Mouse (Mus musculus) small intestine, adult 2 months (tissue): Measurements from ENCODE around the gene Rreb1. TPM values are rescaled to one million over a fixed set of nuclear protein-coding genes. Genes with fewer than 3 reads are reported as not detected.

Experiments
- H3K27ac ChIP-seq: fragments of 200-500 bp; 2 replicates; pipeline ENCODE4 v1.5.1; 2012; ENCODE audit warnings: low read depth, low read length, control low read depth, inconsistent platforms; ENCODE audit not compliant: insufficient read depth
- H3K27me3 ChIP-seq: fragments of 200-500 bp; 2 replicates; pipeline ENCODE4 v1.6.1; 2012; ENCODE audit warnings: mild to moderate bottlenecking, moderate library complexity, low read length, inconsistent platforms; ENCODE audit not compliant: control insufficient read depth, insufficient read depth
- H3K36me3 ChIP-seq: fragments of 200-500 bp; 2 replicates; pipeline ENCODE4 v1.6.1; 2012; ENCODE audit warnings: mild to moderate bottlenecking, low read length, control low read depth, inconsistent platforms; ENCODE audit not compliant: control insufficient read depth, insufficient read depth
- H3K4me1 ChIP-seq: fragments of 200-500 bp; 2 replicates; pipeline ENCODE4 v1.6.1; 2012; ENCODE audit warnings: low read length, inconsistent platforms, mixed read lengths; ENCODE audit not compliant: control insufficient read depth, insufficient read depth, insufficient read length
- H3K4me3 ChIP-seq: fragments of 200-500 bp; 2 replicates; pipeline ENCODE4 v1.5.1; 2012; ENCODE audit warnings: low read depth, mild to moderate bottlenecking, control low read depth, inconsistent platforms, low read length, moderate library complexity
- CTCF ChIP-seq: fragments of 200-500 bp; IDR thresholded peaks from 2 replicates; pipeline ENCODE4 v1.5.1; 2012; ENCODE audit warnings: low read depth, mild to moderate bottlenecking, control low read depth, inconsistent platforms, low read length, moderate library complexity, mixed read lengths; ENCODE audit not compliant: insufficient replicate concordance, insufficient read length; ENCODE audit errors: extremely low read depth
- POLR2A ChIP-seq: fragments of 200-500 bp; IDR thresholded peaks from 2 replicates; pipeline ENCODE4 v1.6.1; 2012; ENCODE audit warnings: low read depth, mild to moderate bottlenecking, control low read depth, inconsistent platforms, low read length, moderate library complexity
- WGBS: fragments of 180-500 bp; shearing (Covaris S2); methylation state at CpG from one replicate; pipeline ENCODE4 v1.1.7; 2018; 5-methylcytosine and 5-hydroxymethylcytosine counted together
- polyA plus RNA-seq: library from polyadenylated mRNA; depleted of rRNA; stranded (reverse); fragments of >200 nt; gene quantifications from 2 replicates; pipeline ENCODE4 v1.2.3, GENCODE M21; 2012; rRNA removed

Rreb1 gene
- 16.7 and 28.2 TPM in 2 replicates for polyA plus RNA-seq

DNA sequence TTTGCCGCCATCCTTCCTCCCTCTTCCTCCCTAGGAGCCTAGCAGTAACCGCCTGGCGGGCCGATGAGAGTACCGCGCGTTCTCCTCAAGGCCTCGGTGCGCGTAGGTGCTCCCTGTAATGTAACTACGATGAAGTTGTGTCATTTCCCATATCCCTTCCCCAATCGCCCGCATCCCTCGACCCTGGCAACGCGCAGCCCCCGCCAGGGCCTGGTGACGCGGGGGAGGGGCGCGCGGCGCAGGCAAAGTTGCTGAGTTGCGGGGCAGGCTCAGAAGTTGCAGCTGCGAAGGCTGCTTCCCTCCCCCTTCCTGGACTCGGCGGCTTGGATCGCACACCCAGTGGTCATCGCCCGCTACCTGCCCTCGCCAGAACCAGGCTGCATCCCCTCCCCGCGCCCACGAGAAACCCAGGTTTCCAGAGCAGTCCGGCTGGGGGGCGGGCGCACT is at the start of gene Rreb1:
Rreb1 (plus strand) TSS at position 254 of the 447 bp plus-strand sequence.
- Histone ChIP-seq H3K36me3 (no peaks in the 10 kb centered on the region), H3K27me3 (no peaks in the 10 kb centered on the region), H3K27ac (peak within 1 kb of the TSS; percentile 30), H3K4me1 (peaks cover 15% of the 10 kb centered on the region), H3K4me3 (peak within 1 kb of the TSS; percentile 68)
- WGBS = under 1% methylated on average over 35 of the region's 37 CpGs
- no peak; the same call in 1 of the 2 replicates for TF ChIP-seq POLR2A
- TF ChIP-seq CTCF = no peak

DNA sequence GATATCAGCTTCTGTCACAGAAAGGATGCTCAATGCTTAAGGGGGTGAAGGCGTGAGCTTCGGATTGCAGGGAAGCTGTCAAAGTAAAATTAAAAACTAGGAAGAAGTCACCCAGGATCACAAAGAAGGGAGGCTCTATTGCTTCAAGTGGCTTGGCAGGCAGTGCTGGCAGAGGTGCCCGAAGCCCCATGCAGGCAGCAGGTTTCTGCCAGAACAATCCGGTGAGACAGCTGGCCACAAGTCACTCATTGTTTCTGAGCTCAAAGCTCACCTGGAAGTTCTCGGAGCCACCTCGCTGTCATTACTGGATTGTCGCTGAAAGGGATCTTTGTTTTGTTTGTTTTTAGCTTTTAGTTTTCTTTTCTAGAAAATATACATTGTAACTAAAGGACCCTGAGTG is 49.6 kb upstream of the Rreb1 start:
- Histone ChIP-seq H3K4me1 (peaks cover 4% of the 10 kb centered on the region; the same call in 1 of the 2 replicates), H3K36me3 (no peaks in the 10 kb centered on the region), H3K27me3 (no peaks in the 10 kb centered on the region), H3K4me3 (no peak overlapping the region), H3K27ac (0 out of 2 replicates have a peak overlapping the region, but pooled peaks have one; percentile 14)
- 24% methylated on average over 7 of the region's 7 CpGs for WGBS
- TF ChIP-seq POLR2A (no peak), CTCF (no peak)

DNA sequence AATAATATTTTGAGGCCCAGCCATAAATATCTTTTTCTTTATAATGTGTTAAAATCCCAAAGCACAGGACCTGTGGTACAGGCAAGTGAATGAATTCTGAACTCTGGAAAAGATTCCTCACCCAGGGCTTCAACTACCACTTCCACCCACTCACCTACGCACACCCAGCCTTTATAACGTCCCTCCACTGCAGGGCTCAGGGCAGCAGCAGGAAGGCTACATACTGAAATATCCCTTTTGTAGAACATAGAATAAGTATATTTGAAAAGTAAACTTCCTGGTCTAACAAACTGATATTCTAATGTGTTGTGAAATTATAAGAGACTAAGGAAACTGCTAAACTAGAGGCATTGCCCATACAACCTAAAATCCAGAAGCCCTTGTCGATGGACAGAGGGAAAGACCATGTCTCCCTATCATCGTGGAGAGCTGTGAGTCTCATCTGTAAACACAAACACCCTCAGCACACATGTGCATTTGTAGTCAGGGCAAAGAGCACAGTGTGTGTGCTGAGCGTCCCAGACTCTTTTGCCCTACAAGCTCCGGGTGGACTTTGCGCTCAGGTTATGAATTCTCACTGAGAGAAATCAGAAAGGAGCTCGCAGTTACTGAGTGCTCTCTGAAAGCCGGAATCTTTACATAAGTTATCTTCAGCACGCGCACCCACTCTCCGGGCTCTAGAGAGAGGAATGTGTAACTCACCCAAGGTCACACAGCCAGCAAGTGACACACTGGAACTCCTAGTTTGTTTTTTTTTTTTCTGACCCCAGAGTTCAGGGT is 46.1 kb upstream of the Rreb1 start:
- Histone ChIP-seq H3K27ac (peak overlapping the region; percentile 83), H3K27me3 (no peaks in the 10 kb centered on the region), H3K4me3 (no peak overlapping the region), H3K4me1 (peaks cover 2% of the 10 kb centered on the region; the same call in 1 of the 2 replicates), H3K36me3 (no peaks in the 10 kb centered on the region)
- TF ChIP-seq CTCF = no peak
- no peak for TF ChIP-seq POLR2A
- 22% methylated on average over 12 of the region's 12 CpGs for WGBS

DNA sequence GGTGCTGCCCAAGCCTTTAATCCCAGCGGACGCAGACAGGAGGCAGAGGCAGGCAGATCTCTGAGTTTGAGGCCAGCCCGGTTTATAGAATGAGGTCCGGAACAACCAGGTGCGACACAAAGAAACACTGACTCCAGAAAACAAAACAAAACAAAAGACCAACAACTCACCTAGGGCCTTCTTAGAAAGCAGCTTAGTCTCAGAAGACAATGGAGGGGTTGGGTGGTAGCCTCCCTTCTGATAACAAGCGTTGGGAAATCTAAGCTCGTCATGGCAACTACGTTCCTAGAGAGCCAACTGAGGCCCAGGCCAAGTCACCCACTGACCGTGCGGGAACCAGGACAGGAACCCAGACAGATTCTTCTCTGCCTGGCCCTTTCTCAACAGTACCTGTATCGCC is 43.7 kb upstream of the Rreb1 start:
- Histone ChIP-seq H3K4me3 (no peak overlapping the region), H3K4me1 (peaks cover 2% of the 10 kb centered on the region; the same call in 1 of the 2 replicates), H3K36me3 (no peaks in the 10 kb centered on the region), H3K27ac (no peak overlapping the region), H3K27me3 (no peaks in the 10 kb centered on the region)
- 96% methylated on average over 11 of the region's 11 CpGs for WGBS
- TF ChIP-seq POLR2A (no peak), CTCF (no peak)

DNA sequence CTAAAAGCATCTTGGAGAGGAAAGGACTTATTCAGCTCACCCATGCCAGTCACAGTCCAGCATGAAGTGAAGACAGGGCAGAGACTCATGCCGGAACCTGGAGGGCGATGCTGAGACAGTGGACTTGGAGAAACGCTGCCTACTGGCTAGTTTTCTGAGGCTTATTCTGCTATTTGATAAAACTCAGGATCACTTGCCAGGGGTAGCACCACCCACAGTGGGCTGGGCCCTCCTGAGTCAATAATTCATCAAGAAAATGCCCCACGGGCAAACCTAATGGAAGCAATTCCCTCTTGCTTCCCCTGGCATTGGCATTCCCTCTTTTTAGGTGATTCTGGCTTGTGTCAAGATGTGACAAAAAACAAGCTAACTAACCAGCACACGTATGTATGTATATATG is 38.1 kb upstream of the Rreb1 start:
- Histone ChIP-seq H3K27ac (no peak overlapping the region), H3K4me1 (peaks cover 7% of the 10 kb centered on the region; the same call in 1 of the 2 replicates)
- 32% methylated on average over 5 of the region's 5 CpGs for WGBS

DNA sequence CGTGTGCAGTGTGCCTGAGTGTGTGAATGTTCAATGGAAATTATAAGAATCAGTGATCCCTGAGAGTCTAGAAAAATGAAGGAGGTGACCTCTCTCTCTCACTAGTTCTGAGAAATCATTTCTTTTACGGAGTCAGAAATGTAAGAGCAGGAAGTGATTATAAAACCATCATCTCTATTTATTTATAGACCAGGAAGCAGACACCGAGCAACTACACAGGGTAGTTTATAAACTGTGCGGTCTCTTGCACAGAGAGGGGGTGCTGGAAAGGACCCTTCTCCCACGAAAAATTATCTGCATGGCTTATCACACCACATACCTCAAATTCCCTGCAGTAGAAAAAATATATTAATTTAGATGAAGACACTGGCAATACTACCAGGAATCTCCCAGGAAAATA is 37.4 kb upstream of the Rreb1 start:
- 7% methylated on average over 5 of the region's 5 CpGs for WGBS
- Histone ChIP-seq H3K4me1 (peaks cover 7% of the 10 kb centered on the region; the same call in 1 of the 2 replicates), H3K4me3 (no peak overlapping the region), H3K27ac (no peak overlapping the region), H3K36me3 (no peaks in the 10 kb centered on the region), H3K27me3 (no peaks in the 10 kb centered on the region)
- TF ChIP-seq POLR2A (no peak), CTCF (no peak)

More for the DNA sequence above, 38.1 kb upstream of the Rreb1 start:
- Histone ChIP-seq H3K4me3 (no peak overlapping the region), H3K36me3 (no peaks in the 10 kb centered on the region), H3K27me3 (no peaks in the 10 kb centered on the region)
- no peak for TF ChIP-seq CTCF
- TF ChIP-seq POLR2A = no peak

DNA sequence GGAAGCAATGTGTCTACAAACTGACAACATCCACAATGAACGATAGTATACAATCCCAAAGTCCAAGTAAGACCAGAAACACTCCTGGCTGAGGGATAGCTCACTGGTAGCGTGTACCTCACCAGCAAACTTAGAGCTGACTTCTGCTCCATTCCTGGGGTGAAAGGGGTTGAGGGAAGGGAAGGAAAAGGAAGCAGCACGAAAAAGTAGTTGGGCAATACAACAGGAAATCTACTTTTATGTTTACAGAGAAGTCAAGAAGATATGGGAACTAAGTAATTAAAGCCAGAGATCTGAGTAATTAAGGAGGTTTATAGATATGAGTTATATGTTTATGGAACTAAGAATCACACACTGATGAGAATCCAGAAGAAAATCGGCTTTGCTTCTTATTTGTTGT is 36.0 kb upstream of the Rreb1 start:
- Histone ChIP-seq H3K36me3 (no peaks in the 10 kb centered on the region), H3K27ac (no peak overlapping the region), H3K27me3 (no peaks in the 10 kb centered on the region), H3K4me3 (no peak overlapping the region), H3K4me1 (peaks cover 7% of the 10 kb centered on the region; the same call in 1 of the 2 replicates)
- TF ChIP-seq CTCF (no peak), POLR2A (no peak)
- WGBS = 41% methylated on average over 4 of the region's 4 CpGs

DNA sequence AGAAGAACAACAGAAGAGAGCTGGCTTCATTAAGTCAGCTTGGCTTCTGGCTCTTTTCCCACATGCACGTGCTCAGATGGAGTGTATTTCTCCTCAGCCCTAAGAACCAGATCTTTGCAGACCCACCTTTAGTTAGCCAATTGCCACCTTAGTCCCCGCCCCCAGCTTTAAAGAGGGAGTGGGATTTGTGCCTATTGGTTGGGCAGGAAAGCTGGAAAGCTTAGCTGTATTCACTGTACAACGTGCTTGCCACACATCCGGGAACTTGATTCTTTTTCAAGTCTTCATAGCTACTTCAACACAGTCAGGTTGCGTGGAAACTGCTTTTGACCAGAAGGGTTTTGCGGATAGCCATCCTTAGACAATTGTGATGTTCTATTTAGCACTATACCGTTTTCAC is 30.7 kb upstream of the Rreb1 start:
- Histone ChIP-seq H3K4me3 (no peak overlapping the region), H3K27ac (no peak overlapping the region), H3K4me1 (no peaks in the 10 kb centered on the region; the same call in 1 of the 2 replicates), H3K27me3 (no peaks in the 10 kb centered on the region), H3K36me3 (no peaks in the 10 kb centered on the region)
- TF ChIP-seq CTCF = no peak
- no peak for TF ChIP-seq POLR2A
- WGBS = 81% methylated on average over 7 of the region's 7 CpGs
